Mouse (Mus musculus) embryonic fibroblast, embryonic 13.5 days (primary cell): ENCODE data around the gene Tex52. TPM values are rescaled to one million over a fixed set of nuclear protein-coding genes. Genes with fewer than 3 reads are reported as not detected.

Experiments used
- H3K27ac ChIP-seq: 2 replicates; pipeline ENCODE4 v1.5.1; 2012; ENCODE audit warnings: low read length, control low read depth, inconsistent platforms; ENCODE audit not compliant: insufficient read depth
- H3K4me1 ChIP-seq: 2 replicates; pipeline ENCODE4 v1.6.1; 2011; ENCODE audit warnings: low read length; ENCODE audit not compliant: control insufficient read depth, insufficient read depth
- H3K4me3 ChIP-seq: 2 replicates; pipeline ENCODE4 v1.5.1; 2011; ENCODE audit warnings: mild to moderate bottlenecking, control low read depth, low read length; ENCODE audit not compliant: insufficient read depth
- CTCF ChIP-seq: IDR thresholded peaks from 2 replicates; pipeline ENCODE4 v1.5.1; 2011; ENCODE audit warnings: mild to moderate bottlenecking, control low read depth, low read length, moderate library complexity, borderline replicate concordance; ENCODE audit not compliant: insufficient read depth
- POLR2A ChIP-seq: IDR thresholded peaks from 2 replicates; pipeline ENCODE4 v1.6.1; 2011; ENCODE audit warnings: low read depth, mild to moderate bottlenecking, control low read depth, low read length, moderate library complexity
- polyA plus RNA-seq: library from polyadenylated mRNA; stranded (reverse); fragments of >200 nt; gene quantifications from 2 replicates; pipeline ENCODE4 v1.2.4, GENCODE M21; 2011; ENCODE audit warnings: low read depth; ENCODE audit not compliant: missing spikeins, insufficient read length

The Tex52 gene
- polyA plus RNA-seq, 1 experiment: not detected

- Histone ChIP-seq H3K4me3 (peak within 1 kb of the TSS; percentile 45), H3K4me1 (peaks cover 6% of the 10 kb centered on the region; the same call in 1 of the 2 replicates), H3K27ac (peak within 1 kb of the TSS; percentile 89)
- TF ChIP-seq POLR2A: peak; percentile 95
- TF ChIP-seq CTCF: no peak
Measured at GRCm38 (mm10) chr6:128424269-128425019, 49.2 kb downstream of the Tex52 start, which contains the start of gene Itfg2. Gene Itfg2 (minus strand): TSS chr6:128424931.

- Histone ChIP-seq H3K27ac (peak overlapping the region; percentile 89), H3K4me3 (peak overlapping the region; percentile 45; the same call in 1 of the 2 replicates), H3K4me1 (peaks cover 6% of the 10 kb centered on the region; the same call in 1 of the 2 replicates)
- no peak for TF ChIP-seq CTCF
- no peak for TF ChIP-seq POLR2A
Measured at GRCm38 (mm10) chr6:128425046-128425445, 49.8 kb downstream of the Tex52 start.

- TF ChIP-seq POLR2A (no peak), CTCF (no peak)
Measured at GRCm38 (mm10) chr6:128427571-128427970, 52.3 kb downstream of the Tex52 start.

GRCm38 (mm10) chr6:128429300-128429699 is 54.0 kb downstream of the Tex52 start:
- no peak overlapping the region for H3K4me3 ChIP-seq
- TF ChIP-seq POLR2A (no peak), CTCF (no peak)
- no peak overlapping the region for H3K27ac ChIP-seq
- H3K4me1 ChIP-seq: no peaks in the 10 kb centered on the region

More at GRCm38 (mm10) chr6:128427571-128427970, 52.3 kb downstream of the Tex52 start:
- Histone ChIP-seq H3K27ac (no peak overlapping the region), H3K4me3 (no peak overlapping the region), H3K4me1 (no peaks in the 10 kb centered on the region)

GRCm38 (mm10) chr6:128429826-128430225 is 54.6 kb downstream of the Tex52 start:
- H3K4me3 ChIP-seq: no peak overlapping the region
- H3K27ac ChIP-seq: no peak overlapping the region
- TF ChIP-seq CTCF: no peak
- no peak for TF ChIP-seq POLR2A

GRCm38 (mm10) chr6:128432356-128432915 is 57.2 kb downstream of the Tex52 start:
- Histone ChIP-seq H3K4me3 (no peak overlapping the region), H3K4me1 (peaks cover 3% of the 10 kb centered on the region; the same call in 1 of the 2 replicates), H3K27ac (no peak overlapping the region)
- TF ChIP-seq CTCF (no peak), POLR2A (no peak)

More at GRCm38 (mm10) chr6:128429826-128430225, 54.6 kb downstream of the Tex52 start:
- H3K4me1 ChIP-seq: no peaks in the 10 kb centered on the region

GRCm38 (mm10) chr6:128433566-128433965 is 58.3 kb downstream of the Tex52 start:
- TF ChIP-seq POLR2A: no peak
- TF ChIP-seq CTCF: no peak
- peaks cover 3% of the 10 kb centered on the region; the same call in 1 of the 2 replicates for H3K4me1 ChIP-seq

More at GRCm38 (mm10) chr6:128433566-128433965, 58.3 kb downstream of the Tex52 start:
- no peak overlapping the region for H3K4me3 ChIP-seq
- H3K27ac ChIP-seq: no peak overlapping the region

Other genes with a start within 250 kb of the Tex52 start
- 72.2 and 113 TPM in 2 replicates for gene Tspan9, start 231.9 kb upstream of the Tex52 start, polyA plus RNA-seq
- gene Tead4, start 74.6 kb upstream of the Tex52 start, polyA plus RNA-seq: 3.0 and 4.2 TPM in 2 replicates
- 56.8 and 67.0 TPM in 2 replicates for gene Tulp3, start 19.6 kb upstream of the Tex52 start, polyA plus RNA-seq
- 39.6 TPM in 2 replicates for gene Rhno1, start 12.5 kb upstream of the Tex52 start, polyA plus RNA-seq
- 41.6 and 45.7 TPM in 2 replicates for gene Foxm1, start 12.5 kb upstream of the Tex52 start, polyA plus RNA-seq
- not detected in 2 replicates for gene Gm44596, start within 50 bp of the Tex52 start, polyA plus RNA-seq
- gene Nrip2, start 23.8 kb downstream of the Tex52 start, polyA plus RNA-seq: 3.5 and 9.1 TPM in 2 replicates
- gene Itfg2, start 49.5 kb downstream of the Tex52 start, polyA plus RNA-seq: 12.1 and 15.2 TPM in 2 replicates
- gene Fkbp4, start 63.2 kb downstream of the Tex52 start, polyA plus RNA-seq: 79.9 and 102 TPM in 2 replicates
- not detected in 2 replicates for gene Pzp, start 151.3 kb downstream of the Tex52 start, polyA plus RNA-seq
- not detected in 2 replicates for gene A2ml1, start 206.2 kb downstream of the Tex52 start, polyA plus RNA-seq
- not detected in 2 replicates for gene Klrb1a, start 248.1 kb downstream of the Tex52 start, polyA plus RNA-seq